Mouse (Mus musculus) gastrocnemius, postnatal 10 days (tissue): ENCODE measurements around the gene Atg10. TPM values are rescaled to one million over a fixed set of nuclear protein-coding genes. Genes with fewer than 3 reads are reported as not detected.

Experiments
- DNase-seq: peaks from one replicate; pipeline ENCODE4 v3.0.0; 2021; ENCODE audit warnings: mixed read lengths
- total RNA-seq, 2 experiments: library from RNA; stranded (reverse); gene quantifications; 2 replicates each; pipeline ENCODE4 v1.2.3; 2021

The Atg10 gene
- total RNA-seq, 2 experiments from 2014 or later, result 13.9 to 16.3 TPM

DNA sequence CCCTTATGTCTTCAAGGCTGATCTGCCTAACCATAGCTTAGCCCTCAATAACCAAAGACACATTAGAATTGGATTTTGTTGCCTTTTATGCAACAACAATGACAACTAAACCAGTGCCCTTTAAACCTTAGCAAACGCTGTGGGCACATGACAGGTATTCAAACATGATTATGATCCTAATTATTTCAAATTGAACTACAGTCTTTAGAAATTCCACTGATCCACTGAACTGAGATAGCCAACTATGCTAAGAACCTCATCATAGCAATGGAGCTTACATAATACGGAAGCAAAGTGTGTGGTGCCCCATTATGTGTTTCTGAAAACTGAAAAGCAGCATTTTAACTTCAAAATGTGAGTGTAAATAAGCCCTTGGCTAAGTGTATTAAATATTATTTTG, 191.9 kb downstream of the Atg10 start:
- no peak for DNase-seq

DNA sequence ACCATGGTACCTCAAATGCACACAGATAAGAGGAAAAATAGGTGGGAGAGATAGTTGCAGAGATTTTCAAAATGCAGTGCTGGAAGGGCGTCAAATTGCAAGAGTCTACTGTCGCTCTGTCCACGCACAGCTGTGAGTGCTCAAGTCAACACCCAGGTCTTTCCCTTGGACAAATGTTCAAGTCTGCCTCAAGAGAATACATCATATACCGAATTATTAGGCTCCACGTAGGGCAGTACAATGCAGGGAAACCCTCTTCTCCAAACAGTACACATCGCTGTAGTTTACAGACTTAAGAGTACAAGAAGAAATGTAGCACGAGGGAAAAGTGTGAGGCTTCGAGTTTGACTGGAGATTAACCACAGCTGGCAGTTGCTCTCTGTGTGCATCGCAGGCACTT, 200.3 kb downstream of the Atg10 start:
- no peak for DNase-seq

DNA sequence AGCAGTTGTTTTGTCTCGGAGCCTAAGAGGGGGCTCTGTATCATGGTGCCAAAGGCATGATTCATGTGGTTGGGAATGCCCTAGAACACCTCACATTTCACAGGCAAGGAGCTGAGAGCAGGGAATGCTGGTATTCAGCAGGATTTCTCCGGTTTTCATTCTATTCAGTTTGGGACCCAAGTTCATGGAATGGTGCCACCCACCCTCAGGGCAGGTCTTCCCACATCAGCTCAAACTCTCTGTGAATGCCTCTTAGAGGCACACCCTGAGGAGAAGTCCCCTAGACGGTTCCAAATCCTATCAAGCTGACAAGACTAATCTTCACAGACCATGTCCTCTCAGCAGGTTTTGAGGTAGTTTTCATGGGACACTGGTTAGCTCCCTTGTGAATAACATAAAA, 211.9 kb downstream of the Atg10 start:
- DNase-seq, result no peak

DNA sequence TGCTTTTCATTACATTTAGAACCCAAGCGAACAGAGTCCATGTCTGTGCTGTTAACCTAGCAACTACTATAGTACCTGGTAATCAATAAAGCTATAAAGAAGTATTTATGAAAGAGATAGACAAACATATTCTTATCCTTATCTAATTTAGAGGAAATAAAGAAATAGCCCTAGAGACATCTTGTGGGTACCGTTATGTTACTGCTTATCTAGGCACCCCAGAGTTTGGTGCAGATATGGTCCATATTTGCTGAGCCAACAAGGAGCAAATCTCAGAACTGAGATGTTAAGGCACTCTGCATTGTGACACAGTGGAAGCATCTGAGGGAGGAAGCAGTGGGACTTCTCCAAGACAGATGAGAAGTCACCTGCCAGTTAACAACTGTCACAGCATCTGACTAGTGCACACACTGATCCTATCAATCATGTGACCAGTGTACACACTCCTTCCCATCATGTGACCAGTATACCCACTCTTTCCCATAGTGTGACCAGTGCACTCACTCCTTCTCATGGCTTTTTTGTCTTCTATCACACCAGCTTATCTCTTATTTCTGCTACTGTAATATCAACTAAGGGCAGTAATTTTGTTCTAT, 228.6 kb downstream of the Atg10 start:
- DNase-seq, result no peak

DNA sequence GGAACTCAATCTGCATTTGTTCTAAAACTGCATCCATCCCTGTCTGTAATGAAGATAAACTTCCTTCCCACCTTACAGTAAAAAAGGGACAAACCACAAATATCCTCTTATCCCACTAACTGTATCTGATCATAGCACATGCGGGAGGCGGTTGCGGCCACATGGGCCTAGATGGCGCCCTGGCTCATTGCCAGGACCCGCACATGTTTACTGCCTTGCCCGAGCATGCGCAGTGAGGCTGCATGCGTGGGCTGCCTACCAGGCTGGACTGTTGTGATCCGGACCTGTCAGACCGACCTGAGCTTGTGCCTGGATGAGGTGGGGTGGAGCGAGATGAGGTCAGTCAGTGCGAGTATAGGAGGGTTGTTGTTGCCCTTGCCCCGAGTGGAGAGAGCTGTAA, 230.2 kb downstream of the Atg10 start:
- no peak for DNase-seq

DNA sequence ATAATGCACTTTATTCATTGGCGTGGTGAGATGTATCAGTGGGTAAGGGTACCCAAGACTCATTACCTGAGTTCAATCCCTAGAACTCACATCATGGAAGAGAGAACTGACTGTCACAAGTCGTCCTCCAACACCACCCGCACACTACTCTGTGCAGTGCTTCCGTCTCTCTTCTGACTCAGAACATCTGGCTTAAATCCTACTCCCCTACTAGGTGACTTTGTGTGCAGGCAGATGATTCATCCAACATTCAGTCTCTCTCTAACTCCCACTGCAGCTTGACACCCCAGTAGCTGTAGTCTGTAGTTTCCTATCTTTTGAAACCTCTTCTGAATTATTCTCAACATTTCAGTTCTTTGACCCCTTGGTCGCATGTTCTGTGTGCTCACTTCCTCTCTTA, 230.8 kb downstream of the Atg10 start:
- DNase-seq, result no peak

DNA sequence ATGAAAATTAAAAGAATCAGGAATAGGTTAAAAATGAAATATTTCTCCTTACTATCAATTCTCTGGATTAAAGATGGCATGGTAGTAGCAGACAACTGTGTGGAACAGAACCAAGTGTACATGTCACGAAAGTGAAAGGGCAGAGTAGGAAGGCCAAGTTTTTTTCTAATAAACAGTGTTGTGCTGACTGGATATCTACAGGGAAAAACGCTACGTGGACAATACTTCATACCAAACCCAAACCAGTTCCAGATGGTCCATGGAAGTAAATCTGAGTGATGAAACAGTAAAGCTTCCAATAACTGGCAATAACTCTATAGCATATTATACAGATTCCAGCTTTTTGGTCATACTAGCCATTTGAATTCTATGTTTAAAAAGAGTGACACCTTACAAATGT, 235.5 kb downstream of the Atg10 start:
- no peak for DNase-seq

DNA sequence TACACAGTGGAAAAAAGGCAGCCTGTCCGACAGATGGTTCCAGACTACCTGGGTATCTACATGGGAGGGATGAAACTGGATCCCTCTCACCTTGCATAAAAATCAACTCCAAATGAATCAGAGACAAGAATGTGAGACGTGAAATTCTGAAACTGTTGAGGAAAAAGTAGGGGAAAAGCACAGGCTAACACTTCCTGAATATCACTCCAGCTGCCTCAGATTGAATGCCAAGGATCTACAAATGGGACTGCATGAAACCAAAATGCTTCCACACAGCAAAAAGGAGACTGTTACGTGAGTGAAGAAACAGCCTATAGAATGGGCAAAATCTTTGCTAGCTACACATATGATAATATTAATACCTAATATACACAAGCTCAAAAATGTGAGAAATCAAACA, 238.4 kb downstream of the Atg10 start:
- DNase-seq, result no peak

DNA sequence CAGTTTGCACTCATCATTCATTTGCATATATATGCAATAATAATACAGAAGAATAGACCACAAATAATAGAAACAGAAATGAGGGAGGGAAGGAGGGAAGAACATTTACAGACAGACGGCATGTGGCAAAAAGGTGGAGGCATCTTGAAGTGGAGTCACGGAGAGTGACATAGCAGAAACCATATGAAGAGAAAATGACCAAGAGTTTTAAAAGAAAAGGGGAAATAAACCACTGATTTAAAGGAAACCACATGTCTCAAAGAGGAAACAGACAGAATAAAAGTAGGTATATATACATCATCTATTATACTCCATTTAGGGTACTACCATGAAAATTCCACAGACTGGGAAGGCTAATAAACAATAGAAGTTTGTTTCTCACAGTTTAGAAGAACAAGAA, 239.7 kb downstream of the Atg10 start:
- DNase-seq, result no peak

DNA sequence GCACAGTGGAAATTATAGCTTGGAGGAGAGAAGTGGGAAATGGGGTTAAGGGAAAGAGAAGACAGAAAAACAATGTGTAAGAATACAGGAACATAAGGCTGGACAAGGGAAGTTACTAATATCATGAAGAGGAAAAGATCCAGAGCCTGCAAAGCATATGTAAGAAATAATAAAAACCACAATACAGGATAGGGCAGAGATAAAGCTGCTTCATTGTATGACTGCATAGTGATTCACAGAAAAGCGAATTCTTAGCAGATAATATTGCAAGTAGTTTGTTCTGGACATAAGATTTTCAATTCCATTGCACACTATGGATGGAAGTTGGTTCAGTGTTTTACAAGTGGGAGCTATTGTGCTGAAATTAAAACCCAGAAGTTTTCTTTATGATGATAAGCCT, 242.0 kb downstream of the Atg10 start:
- no peak for DNase-seq

DNA sequence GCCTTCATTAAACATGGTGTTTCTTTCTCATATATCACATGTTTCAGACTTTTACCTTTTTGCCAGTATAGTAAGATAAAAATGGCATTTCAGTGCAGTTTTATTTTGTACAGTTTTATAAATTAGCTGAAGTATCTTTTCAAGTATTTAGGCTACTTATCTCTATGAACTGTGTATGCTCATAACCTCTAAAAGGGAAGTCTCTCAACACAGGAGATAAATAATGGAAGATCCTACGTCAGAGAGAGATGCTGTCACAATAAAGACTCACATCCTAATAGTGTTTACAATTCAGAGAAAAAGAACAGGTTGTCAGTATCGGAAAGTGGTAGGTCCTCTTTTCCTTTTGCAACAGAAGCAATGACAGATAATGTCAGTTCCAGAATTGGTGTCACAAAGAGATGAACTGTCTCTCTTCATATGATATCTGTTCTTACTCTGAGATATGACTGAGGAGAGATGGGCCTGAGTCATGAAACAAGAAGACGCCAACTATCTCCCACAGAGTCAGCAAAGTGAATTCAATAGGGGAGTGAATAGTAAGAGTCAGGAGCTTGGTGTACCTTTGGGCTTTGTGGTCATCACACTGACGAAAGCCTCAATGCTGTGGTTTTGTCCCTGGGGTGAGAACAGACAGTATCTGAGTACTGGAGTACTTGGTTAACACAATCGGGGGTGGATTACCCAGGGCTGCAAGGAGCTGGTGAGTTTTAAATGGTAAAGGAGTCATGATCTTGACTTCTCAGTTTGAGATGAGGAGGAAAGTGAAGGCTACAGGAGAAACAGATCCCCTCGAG, 242.7 kb downstream of the Atg10 start:
- DNase-seq, result no peak

DNA sequence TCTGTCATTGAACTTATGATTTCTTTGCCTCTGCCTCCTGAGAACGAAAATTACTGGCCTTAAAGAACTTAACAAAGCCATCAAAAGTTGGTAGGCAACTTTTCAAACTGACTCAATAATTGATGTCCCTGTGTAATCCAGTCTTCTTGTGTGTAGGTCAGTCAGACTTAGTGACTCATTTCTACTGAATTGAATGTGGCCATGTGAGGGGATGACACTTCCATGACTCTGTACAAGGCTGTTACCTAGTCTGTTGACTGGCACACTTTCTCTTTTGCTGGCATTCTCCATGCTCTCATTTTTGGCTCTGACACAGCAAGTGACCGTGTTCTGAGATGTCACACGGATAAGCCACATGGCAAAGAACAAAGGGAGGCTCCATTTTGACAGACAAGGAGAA, 246.7 kb downstream of the Atg10 start:
- DNase-seq, result no peak

DNA sequence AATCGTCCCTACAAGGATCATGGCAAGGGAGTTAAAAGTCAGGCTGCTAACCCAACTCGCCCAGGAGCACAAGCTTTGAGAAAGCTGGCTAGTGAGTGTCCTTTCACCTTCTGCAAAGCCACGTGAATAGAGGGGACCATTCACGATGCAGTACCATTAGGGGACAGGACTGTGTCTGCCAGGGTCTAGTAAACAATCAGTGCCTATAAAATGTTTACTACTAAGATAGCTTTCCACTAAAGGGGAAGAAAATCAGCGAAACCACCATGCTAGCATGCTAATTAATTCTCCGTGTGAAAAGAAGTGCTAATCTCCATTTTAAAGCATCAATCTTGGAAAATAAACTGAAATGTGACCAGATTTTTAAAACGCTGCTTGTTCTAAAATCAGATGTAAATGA, 250.4 kb downstream of the Atg10 start:
- DNase-seq, result no peak

DNA sequence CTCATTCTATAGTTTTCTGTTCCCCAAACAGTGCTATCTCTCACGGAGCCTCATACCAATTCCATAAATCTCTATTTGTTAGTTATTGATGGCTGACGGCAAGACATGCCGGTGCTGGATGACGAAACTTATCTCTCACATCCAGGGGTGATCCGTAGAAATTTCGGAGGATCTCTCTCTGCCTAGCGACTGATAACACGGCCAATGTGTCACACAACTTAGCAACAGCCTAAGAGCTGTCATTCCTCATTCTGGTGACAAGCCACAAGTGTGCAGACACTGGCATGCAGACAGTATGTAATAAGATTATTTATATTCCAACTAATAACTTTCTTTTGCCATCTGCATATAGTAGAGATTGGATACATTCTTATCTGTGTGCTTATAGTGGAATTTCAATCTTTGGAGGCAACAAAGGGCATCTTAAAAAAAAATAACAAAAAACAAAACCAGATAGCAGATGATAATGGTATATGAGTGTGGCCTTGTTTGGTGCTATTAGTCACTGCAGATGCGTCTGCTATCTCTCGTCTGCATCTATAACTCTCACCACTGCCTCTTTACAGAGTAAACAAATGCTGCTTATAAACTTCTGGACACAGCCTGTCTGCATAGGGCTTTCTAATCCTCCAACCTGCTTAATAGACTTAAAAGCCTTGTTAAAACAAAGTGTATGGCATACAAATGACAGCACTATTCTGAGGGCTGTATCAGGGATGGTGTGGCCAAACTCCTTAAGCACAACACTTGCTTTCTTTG, 253.3 kb downstream of the Atg10 start:
- no peak for DNase-seq

DNA sequence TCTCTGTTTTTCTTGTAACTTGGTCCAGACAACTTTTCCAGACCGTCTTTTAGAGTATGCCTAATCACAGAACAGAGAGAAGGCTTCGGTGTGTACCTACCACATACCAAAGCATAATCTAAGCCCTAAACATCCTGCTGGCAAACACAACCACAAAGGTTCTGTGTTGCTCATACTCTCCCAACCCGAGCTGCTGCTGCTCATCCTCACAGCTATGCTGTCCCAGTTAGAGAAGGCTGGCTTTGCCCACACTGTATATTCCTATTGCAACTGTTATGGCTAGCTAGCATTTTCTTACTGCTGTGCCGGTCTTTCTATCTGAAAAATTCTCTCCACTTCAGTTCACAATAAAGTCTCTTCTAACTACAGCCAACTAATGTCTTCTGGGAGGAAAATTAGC, 254.8 kb downstream of the Atg10 start:
- DNase-seq, result no peak

DNA sequence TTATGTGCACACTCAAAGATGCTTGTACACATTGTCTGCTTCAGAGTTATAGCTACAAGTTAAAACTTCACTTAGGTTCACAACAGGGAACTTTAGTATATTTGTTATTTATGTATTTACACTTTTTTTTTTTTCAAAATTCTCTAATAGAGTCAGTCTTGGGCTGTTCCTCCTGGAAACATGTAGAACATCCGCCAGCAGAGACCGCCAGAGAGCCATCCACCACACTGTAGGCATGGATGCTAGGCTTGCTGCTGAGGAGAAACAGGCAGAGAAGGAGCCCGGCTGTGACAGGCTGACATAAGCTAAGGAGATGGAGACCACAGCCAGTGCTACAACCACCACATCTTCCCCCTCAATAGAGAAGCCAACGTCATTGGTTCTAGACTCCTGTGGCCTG, 256.3 kb downstream of the Atg10 start:
- peak; percentile 83 for DNase-seq

DNA sequence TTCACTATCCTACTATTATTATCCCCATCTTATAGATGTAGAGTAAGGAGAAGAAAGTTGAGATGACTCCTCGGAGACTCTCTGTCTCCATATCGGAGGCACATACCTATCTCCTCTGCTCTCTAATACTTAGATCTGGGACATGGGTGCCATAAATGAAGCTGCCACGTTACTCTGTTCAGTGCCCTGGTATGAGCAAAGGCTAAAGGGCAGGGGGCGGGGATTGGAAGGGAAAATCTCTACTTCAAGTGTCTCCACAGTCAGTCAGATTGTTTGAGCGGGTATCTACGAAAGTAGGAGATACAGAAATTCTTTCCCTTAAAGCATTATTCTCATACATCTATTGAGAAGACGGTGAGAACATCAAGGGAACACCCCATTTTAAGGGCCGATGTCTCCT, 257.8 kb downstream of the Atg10 start:
- DNase-seq, result no peak

DNA sequence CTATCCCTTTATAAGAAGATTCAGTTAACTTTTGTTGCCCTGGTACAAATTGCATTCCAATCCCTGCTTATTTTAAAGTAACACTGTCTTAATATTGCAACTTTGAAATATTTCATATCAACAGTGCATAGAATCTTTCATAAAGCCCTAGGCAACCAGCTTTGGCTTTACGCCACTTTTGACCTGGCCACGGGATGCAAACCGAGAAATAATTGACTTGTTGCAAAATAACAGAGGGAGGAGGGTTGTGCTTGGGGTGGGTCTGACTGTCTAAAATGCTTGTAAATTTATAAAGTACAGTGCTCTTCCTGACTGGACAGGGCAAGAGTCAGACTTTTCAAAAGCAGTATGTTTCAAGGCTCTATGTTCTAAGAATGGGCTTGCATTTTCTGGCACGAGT, 259.3 kb downstream of the Atg10 start:
- DNase-seq, result no peak

DNA sequence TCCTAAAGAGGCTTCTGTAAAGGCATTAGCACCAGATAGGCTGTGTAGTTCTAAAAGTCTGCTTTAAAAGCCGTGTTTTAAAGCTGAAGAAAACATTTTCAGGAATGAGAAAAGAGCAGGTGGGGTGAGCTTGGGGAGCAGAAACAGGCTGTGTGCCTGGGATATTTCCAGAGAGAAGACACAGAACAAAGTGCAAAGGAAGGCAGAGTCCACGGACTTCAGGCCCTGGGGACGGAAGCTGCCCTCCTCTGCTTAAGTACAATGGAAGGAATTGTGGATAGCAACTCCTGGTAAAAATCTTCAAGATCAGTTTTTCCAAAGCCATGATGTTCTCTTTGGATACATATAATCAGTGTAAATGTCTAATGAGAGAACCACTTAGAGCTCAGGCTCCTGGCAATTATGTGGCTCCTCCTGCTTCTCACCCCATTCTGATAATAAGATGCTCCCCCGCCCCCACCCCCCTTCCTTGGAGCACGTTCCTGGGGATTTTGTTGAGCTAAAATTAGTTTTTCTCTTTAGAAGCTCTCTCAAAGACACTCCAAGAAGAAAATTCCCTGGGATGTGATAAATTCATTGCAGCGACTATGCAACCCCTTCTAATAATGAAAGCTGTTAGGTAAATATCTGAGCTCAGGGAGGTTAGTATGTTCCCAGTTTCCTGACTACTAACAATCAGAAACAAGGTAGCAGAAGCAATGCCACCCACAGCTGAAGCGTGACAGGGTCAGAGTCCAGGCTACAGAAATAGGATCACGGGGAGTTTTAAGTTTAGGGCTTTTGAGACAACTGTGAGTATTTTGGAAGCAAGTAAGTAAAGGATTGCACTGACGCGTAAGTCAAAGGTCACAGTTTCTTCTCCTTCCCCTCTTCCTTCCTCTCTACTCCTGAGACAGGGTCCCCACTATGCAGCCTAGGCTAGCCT, 260.7 kb downstream of the Atg10 start:
- DNase-seq, result no peak

DNA sequence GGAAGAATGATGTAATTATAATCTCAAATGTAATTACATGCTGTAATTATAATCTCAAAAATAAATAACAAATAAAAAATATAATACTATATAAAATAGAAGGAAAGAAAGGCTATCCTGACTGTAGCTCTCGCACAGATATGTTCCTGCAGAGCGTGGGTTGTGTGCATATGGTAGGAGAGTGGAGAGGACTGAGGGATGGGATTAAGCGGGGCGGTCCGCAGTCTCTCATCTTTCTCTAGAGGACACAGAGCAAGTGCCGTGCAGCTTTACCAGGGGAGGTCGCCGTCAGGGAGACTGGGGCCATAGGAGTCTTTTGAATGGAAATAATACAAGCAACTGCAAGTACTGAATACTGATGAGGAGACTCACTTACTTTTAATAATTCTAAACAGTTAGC, 263.2 kb downstream of the Atg10 start:
- DNase-seq, result no peak

DNA sequence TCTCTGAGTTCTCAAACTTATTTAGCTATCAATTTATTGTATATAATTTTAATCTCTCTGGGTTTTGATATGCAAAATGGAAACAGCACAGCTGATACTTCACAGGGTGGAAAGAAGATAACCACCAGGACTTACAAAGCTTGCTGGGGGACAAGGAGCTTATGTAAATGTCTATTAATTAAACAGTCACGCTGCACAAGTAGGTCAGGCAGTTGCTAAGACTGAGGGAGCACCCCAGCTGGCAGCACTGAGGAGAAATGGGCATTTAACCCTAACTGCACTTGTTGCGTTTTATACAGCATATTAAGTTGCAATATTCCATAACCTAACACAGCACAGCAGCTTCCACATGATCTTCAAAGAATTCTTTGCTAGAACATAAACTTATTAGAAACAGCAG, 264.9 kb downstream of the Atg10 start:
- DNase-seq, result no peak

DNA sequence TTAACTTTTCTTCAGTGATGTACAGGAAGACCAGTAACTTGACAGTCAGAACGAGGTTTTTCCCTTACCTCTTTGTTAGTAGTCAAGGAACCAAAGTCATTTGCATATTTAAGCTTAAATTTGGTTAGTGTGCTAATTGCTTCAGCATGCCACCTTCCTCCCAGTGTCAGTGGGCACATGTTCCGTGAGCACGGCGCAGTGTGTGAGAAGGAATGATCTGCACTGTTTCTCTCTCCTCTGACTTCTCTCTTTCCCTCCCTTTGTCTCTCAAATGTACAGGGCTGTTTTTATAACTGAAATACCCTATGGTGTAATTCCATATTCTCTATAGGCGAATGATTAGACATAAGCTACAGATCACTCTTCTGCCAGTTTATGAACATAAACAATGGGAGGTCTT, 284.2 kb downstream of the Atg10 start:
- DNase-seq, result no peak

DNA sequence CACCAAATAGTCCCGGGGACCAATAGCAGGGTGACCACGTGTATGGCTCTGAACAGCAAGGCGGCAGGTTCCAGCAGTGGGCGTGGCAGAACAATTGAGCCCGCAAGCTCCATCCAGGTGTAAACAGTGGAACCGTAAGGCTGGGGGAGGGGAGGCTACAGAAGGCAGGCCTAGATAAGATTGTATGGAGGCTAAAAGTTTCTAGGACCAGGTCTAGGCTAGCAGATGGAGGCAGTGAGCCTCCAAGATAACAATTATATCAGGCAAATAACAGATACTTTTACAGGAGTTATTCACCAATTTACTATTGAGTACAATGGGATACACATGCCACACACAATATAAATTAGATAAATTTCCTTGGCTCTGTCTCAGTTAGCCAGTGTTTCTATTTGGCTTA, 284.6 kb downstream of the Atg10 start:
- no peak for DNase-seq
